Mouse (Mus musculus) forebrain, embryonic 11.5 days (tissue): ENCODE data around the gene Col19a1. TPM values are rescaled to one million over a fixed set of nuclear protein-coding genes. Genes with fewer than 3 reads are reported as not detected.
A peak's percentile ranks its signal among the peaks of the same experiment; 100 is the strongest.
"Not testable (repeated sequence)": the region's sequence is repeated elsewhere in the genome, so short reads cannot be mapped to it uniquely, and the experiment has no call there.

Experiments used
- ATAC-seq: fragments of 200-750 bp; cut with Nextera tagmentation; replicated peaks from 2 replicates; pipeline ENCODE4 v1.8.0; 2017; ENCODE audit warnings: moderate TSS enrichment; ENCODE audit not compliant: low FRiP score
- DNase-seq: peaks from one replicate; pipeline ENCODE4 v3.0.0-alpha.2; 2017; ENCODE audit warnings: low spot score
- H3K27ac ChIP-seq: fragments of 300-500 bp; sonication (generic); 2 replicates; pipeline ENCODE4 v1.5.1; 2014; ENCODE audit warnings: low read depth, low read length
- H3K27me3 ChIP-seq: fragments of 300-500 bp; sonication (generic); 2 replicates; pipeline ENCODE4 v1.6.1; 2014; ENCODE audit warnings: mild to moderate bottlenecking, low read length, mixed read lengths; ENCODE audit not compliant: control insufficient read depth, insufficient read depth
- H3K36me3 ChIP-seq: fragments of 300-500 bp; sonication (generic); 2 replicates; pipeline ENCODE4 v1.6.1; 2014; ENCODE audit warnings: mild to moderate bottlenecking, low read length, moderate library complexity, mixed read lengths; ENCODE audit not compliant: control insufficient read depth, insufficient read depth
- H3K4me1 ChIP-seq: fragments of 300-500 bp; sonication (generic); replicated peaks from 2 replicates; pipeline ENCODE4 v1.6.1; 2014; ENCODE audit warnings: low read length, mixed read lengths; ENCODE audit not compliant: control insufficient read depth, insufficient read depth
- H3K4me2 ChIP-seq: fragments of 300-500 bp; sonication (generic); 2 replicates; pipeline ENCODE4 v1.6.1; 2014; ENCODE audit warnings: low read depth, mild to moderate bottlenecking, low read length, moderate library complexity, mixed read lengths; ENCODE audit not compliant: severe bottlenecking
- H3K4me3 ChIP-seq: fragments of 300-500 bp; sonication (generic); 2 replicates; pipeline ENCODE4 v1.5.1; 2014; ENCODE audit warnings: low read depth, low read length
- H3K9ac ChIP-seq: fragments of 300-500 bp; sonication (generic); 2 replicates; pipeline ENCODE4 v1.6.1; 2014; ENCODE audit warnings: low read length
- H3K9me3 ChIP-seq: fragments of 300-500 bp; sonication (generic); 2 replicates; pipeline ENCODE4 v1.6.1; 2016; ENCODE audit warnings: low read length, mixed read lengths; ENCODE audit not compliant: control insufficient read depth
- WGBS: fragments of 180-500 bp; shearing (Covaris S2); extraction: QIAGEN DNeasy Blood & Tissue Kit; methylation state at CpG from one replicate; pipeline ENCODE4 v1.1.7; 2014; 5-methylcytosine and 5-hydroxymethylcytosine counted together
- polyA plus RNA-seq: library from polyadenylated mRNA; unstranded; fragments of >200 nt; fragmentation: Nextera tagmentation; extraction: Ambion mirVana; gene quantifications from 2 replicates; pipeline ENCODE4 v1.2.1, GENCODE M21; 2014

Gene Col19a1
- 0.21 and 0.29 TPM in 2 replicates for polyA plus RNA-seq

DNA sequence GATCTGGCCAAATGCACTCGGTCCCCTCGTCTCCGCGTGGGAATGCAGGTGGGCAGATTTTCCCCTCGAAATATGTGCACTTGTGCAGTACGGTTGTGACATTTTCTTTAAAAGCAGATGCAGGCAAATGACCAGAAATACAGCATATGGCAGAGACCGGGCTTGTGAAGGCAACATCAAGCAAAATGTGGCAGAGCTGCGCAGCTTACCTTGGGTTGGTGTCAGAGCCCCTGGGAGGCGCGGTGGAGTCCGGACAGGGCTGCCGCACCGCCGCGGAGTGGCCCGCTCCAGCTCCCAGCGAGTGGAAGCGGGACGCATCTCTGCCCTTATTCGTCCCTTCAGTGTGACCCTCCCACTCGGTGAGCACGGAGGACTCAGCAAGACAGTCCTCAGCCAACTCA is at the start of gene Col19a1:
TSS of gene Col19a1 (minus strand) at position 332 of the 401 bp plus-strand sequence.
- 3% methylated on average over 22 of the region's 22 CpGs for WGBS
- Histone ChIP-seq H3K27ac (no peak within 1 kb of the TSS), H3K27me3 (peaks cover 23% of the 10 kb centered on the region), H3K9ac (peak within 1 kb of the TSS; percentile 56), H3K36me3 (no peaks in the 10 kb centered on the region), H3K4me3 (peak within 1 kb of the TSS; percentile 48), H3K4me1 (peaks cover 8% of the 10 kb centered on the region; the same call in 1 of the 2 replicates), H3K4me2 (peak within 1 kb of the TSS; percentile 80), H3K9me3 (no peaks in the 10 kb centered on the region)
- DNase-seq (peak; percentile 68), ATAC-seq (peak; percentile 63)

DNA sequence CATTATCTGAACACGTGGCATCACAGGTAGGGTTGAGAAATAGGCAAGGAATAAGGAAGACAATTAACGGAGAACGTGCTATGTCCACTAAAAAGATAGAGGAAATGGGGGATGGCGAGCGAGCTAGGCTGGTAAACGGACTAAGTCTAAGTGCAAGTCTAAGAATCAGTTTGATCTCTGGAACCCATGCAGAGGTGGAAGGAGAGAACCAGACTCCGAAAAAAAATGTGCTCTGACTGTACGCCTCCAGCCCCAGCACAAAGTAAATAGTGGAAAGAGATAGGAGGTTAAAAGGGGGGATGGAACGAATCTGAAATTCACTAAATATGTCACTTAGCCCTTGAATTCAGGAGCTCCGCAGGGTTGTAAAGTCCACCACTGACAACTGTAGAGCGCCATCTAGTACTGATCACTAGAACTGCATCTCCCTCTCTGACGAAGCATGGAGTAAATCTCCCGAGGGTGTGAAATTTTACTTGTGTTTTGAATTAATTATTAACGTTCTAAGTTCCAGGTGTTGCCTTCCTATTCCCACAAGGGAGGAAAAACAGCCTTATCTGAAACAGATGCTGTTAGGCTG is 46.4 kb upstream of the Col19a1 start:
- WGBS, result 38% methylated on average over 14 of the region's 14 CpGs
- H3K36me3 ChIP-seq, result no peaks in the 10 kb centered on the region
- H3K27me3 ChIP-seq, result no peaks in the 10 kb centered on the region
- DNase-seq (no peak), ATAC-seq (0 out of 2 replicates have a peak, but pooled peaks have one; percentile 39)
- no peaks in the 10 kb centered on the region for H3K4me1 ChIP-seq
- no peaks in the 10 kb centered on the region for H3K9me3 ChIP-seq
- H3K4me2 ChIP-seq, result no peak overlapping the region
- no peak overlapping the region for H3K27ac ChIP-seq
- H3K4me3 ChIP-seq, result no peak overlapping the region
- no peak overlapping the region for H3K9ac ChIP-seq

DNA sequence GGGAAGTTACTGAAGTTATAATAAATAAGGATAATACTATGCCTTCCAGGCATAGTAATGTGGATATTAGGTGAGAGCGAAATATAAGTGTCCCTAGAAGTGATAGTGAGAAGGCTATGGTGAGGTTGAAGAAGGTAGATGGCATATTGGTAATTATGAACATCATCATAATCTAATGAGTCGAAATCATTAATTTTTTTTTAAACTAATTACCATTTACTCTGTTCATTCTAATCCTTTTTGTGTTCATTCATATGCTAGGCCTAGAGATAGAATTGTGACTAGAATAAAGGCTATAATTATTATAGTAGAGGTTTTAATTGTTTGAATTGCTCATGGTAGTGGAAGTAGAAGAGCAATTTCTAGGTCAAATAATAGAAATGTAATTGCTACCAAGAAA is 25.3 kb upstream of the Col19a1 start:
- WGBS, result 1% methylated on average over 1 of the region's 2 CpGs

DNA sequence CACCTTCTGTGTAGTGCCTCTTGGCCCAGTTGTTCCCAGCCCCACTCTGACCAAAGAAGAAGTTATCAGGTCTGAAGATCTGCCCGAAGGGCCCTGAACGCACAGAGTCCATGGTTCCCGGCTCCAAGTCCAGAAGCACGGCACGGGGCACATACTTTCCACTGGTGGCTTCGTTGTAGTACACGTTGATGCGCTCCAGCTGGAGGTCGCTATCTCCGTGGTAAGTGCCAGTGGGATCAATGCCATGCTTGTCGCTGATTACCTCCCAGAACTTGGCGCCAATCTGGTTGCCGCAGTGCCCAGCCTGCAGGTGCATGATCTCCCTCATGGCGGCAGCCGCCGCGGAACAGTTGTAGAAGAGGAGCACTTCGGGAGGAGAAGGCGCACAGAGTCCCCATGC is 7.8 kb upstream of the Col19a1 start:
- no peaks in the 10 kb centered on the region for H3K4me1 ChIP-seq

More for the DNA sequence above, 25.3 kb upstream of the Col19a1 start:
- H3K9ac ChIP-seq, H3K36me3 ChIP-seq, H3K9me3 ChIP-seq, DNase-seq, H3K27ac ChIP-seq, ATAC-seq, H3K4me2 ChIP-seq, H3K4me3 ChIP-seq, H3K4me1 ChIP-seq, H3K27me3 ChIP-seq: not testable (repeated sequence)

DNA sequence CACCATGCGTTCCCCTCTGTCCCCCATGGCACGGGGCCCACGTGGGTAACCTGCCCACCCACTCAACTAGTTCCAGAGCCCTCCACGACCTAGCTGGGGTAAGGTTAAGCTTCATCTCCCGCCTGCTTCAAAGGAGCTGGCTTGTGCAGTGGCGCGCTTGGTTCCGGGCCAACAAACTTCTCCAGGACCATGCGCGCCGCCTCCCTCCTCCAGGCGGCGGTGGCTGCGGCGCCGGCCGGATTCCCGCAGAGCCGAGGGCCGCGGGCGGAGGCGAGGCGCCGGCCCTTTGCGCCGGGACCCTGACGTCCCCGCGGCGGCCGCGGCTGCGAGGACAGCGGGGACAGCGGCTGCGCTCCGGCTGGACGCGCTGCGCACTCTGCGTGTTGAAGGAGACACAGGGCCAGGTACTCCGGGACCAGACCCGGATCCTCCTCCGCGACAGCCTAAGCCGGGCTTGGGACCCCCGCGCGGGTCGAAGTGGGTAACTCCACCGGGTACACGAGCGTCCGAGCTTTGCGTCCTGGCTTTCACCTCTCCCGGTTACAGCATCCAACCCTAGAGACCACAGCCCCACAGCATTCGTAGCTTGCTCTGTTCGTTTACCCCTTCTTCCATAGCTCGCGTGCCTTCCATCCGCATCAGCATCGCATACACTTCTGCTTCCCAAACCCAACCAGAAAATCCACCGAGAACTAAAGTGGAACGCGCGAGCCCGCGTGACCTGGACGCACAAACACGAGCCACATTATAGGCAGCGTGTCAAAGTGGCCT is 717 bp downstream of the Col19a1 start:
- under 1% methylated on average over 70 of the region's 72 CpGs for WGBS
- H3K27ac ChIP-seq, result no peak overlapping the region
- peak; percentile 69 for DNase-seq
- peak overlapping the region; percentile 56 for H3K9ac ChIP-seq
- peaks cover 8% of the 10 kb centered on the region; the same call in 1 of the 2 replicates for H3K4me1 ChIP-seq
- ATAC-seq, result peak; percentile 68
- peak overlapping the region; percentile 48 for H3K4me3 ChIP-seq
- H3K27me3 ChIP-seq, result peaks cover 23% of the 10 kb centered on the region
- peak overlapping the region; percentile 80 for H3K4me2 ChIP-seq
- no peaks in the 10 kb centered on the region for H3K9me3 ChIP-seq
- H3K36me3 ChIP-seq, result no peaks in the 10 kb centered on the region

More for the DNA sequence above, 7.8 kb upstream of the Col19a1 start:
- H3K9ac ChIP-seq, result no peak overlapping the region
- no peak overlapping the region for H3K4me3 ChIP-seq
- no peak for DNase-seq
- no peak for ATAC-seq
- no peak overlapping the region for H3K4me2 ChIP-seq
- no peaks in the 10 kb centered on the region for H3K9me3 ChIP-seq
- H3K27ac ChIP-seq, result no peak overlapping the region
- no peaks in the 10 kb centered on the region for H3K36me3 ChIP-seq
- WGBS, result 92% methylated on average over 19 of the region's 19 CpGs
- H3K27me3 ChIP-seq, result no peaks in the 10 kb centered on the region

DNA sequence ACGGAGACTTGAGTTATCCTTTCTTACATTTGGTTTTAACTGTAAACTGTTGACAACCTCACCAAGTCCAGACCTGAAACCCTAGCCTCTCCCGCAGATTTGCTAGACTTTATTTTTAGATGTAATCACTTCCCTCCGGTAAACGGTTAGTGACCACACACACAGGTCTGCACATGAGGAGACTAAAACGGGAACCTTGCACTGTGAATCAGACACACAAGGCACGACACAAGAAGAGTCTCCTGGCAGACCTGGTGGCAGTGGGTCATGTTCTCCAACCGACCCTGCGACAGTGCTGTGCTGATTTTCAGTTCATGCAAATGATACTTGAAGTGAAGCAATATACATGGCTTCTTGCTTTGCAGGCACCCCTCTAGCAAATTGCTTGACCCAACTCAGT is 14.7 kb downstream of the Col19a1 start:
- ATAC-seq, result no peak

DNA sequence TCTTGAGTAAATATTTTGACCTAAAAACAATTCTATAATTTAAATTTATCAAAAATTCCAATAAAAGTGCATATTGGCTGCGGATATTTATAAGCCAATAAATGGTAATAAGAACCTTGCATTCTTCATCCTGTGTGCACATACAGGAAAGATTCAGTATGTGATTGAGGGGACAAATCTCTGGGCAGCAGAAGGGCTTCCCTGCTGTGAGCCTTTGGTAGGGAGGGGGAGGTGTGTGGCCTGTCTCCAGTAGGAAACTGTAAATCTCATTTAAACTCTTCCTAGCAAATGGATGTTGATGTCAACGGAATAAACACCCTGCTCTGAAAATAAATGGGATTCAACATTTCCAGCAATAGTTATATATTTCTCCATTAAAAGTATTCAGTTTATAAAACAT is 23.2 kb downstream of the Col19a1 start:
- DNase-seq (no peak), ATAC-seq (no peak)
- H3K4me1 ChIP-seq, result no peaks in the 10 kb centered on the region
- no peak overlapping the region for H3K4me2 ChIP-seq
- no peaks in the 10 kb centered on the region for H3K9me3 ChIP-seq
- H3K9ac ChIP-seq, result no peak overlapping the region
- 56% methylated on average over 2 of the region's 2 CpGs for WGBS
- no peak overlapping the region for H3K27ac ChIP-seq
- H3K27me3 ChIP-seq, result no peaks in the 10 kb centered on the region
- H3K4me3 ChIP-seq, result no peak overlapping the region
- H3K36me3 ChIP-seq, result no peaks in the 10 kb centered on the region

More for the DNA sequence above, 14.7 kb downstream of the Col19a1 start:
- H3K4me1 ChIP-seq, result no peaks in the 10 kb centered on the region
- 89% methylated on average over 8 of the region's 8 CpGs for WGBS
- H3K9me3 ChIP-seq, result no peaks in the 10 kb centered on the region
- H3K4me3 ChIP-seq, result no peak overlapping the region
- no peak overlapping the region for H3K27ac ChIP-seq
- no peaks in the 10 kb centered on the region for H3K36me3 ChIP-seq
- H3K4me2 ChIP-seq, result no peak overlapping the region
- no peak overlapping the region for H3K9ac ChIP-seq
- no peak for DNase-seq
- H3K27me3 ChIP-seq, result no peaks in the 10 kb centered on the region

DNA sequence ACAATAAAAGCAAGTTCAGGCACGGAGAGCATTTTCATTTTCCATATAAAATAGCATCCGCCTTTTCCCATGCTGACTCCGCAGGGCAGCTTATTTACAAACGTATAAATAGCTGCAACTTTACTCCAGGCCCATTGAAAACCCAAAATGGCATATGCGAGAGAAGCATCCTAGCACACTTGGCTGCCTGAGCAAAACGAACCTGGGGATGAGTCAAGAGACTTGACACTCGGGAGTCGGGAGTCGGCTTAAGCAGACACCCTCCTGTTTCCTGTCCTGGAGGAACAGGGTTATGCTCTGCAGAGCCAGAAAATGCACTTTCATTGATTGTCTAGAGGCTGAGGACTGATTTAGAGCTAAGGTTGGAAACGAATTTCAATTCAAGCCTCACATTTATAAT is 29.3 kb downstream of the Col19a1 start:
- 64% methylated on average over 10 of the region's 10 CpGs for WGBS
- DNase-seq, result no peak
- H3K36me3 ChIP-seq, result no peaks in the 10 kb centered on the region
- H3K4me3 ChIP-seq, result no peak overlapping the region
- no peaks in the 10 kb centered on the region for H3K27me3 ChIP-seq
- H3K4me1 ChIP-seq, result no peaks in the 10 kb centered on the region
- no peak for ATAC-seq
- no peak overlapping the region for H3K4me2 ChIP-seq
- H3K9me3 ChIP-seq, result no peaks in the 10 kb centered on the region
- no peak overlapping the region for H3K27ac ChIP-seq
- no peak overlapping the region for H3K9ac ChIP-seq
